In the genomic region with DNA sequence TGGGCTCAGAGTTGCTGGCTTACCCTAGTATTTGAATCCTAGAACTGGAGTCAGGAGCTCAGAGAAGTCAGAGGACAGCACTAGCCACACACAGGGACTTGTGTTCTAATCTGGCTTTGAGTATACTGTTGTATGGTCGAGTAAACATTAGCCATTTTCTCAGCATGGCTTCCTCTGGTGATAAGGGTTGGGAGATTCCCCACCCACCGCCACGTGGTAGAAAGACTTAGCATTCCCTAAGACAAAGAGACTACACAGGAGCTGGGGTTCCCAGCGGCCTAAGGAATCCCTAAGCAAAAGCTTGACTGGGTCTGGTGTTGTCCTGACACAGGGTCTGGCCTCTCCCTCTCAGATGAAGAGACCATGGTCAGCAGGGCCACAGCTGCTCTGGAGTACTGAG, we compare ENCODE assay signal across 12 mouse cellular contexts. TPM values are rescaled to one million over a fixed set of nuclear protein-coding genes. Genes with fewer than 3 reads are reported as not detected.
DNase-seq lines count a peak whose midpoint lies in the region; ATAC-seq and TF ChIP-seq lines count a peak whose summit lies in the region.
"Had no signal": no experiment of that assay in that cellular context is flagged by ENCODE, and none has a peak within 500 bp of the region (broad histone marks: within the 10 kb centered on the region; RNA-seq: fewer than 3 reads in every experiment).

No protein-coding gene starts in this region.

- no peak for TF ChIP-seq CTCF in liver, adult 2 months (IDR thresholded peaks at IDR 0.05; ENCODE audit: low read depth, low read length)

- H3K27me3 ChIP-seq in kidney, embryonic 15.5 days = no peaks in the 10 kb centered on the region
- no peaks in the 10 kb centered on the region for H3K27me3 ChIP-seq in liver, adult 2 months (ENCODE audit: control insufficient read depth, insufficient read depth, low read length)
- H3K27me3 ChIP-seq: midbrain, embryonic 15.5 days had no signal

- no peak for DNase-seq in kidney, adult 9 months
- peak; percentile 35 for DNase-seq in Muller cell, postnatal 12 days (ENCODE audit: inconsistent ontology term)
- DNase-seq in liver, adult 2 months (ENCODE audit: extremely low read depth, low read depth, low spot score) = no peak
- no peak for DNase-seq in retina, embryonic 14.5 days (ENCODE audit: low spot score)
- no peak for DNase-seq in adrenal gland, adult (ENCODE audit: inconsistent age in 2 of 2, low spot score in 1 of 2)
- DNase-seq: cerebellum, postnatal 36 days had no signal

- peaks cover 59% of the 10 kb centered on the region for H3K4me1 ChIP-seq in kidney, embryonic 15.5 days
- peaks cover 47% of the 10 kb centered on the region for H3K4me1 ChIP-seq in brown adipose tissue, adult 24 weeks (ENCODE audit: control insufficient read depth, insufficient read depth, insufficient read length, low read length)
- H3K4me1 ChIP-seq in liver, adult 2 months (ENCODE audit: control insufficient read depth, insufficient read depth, low read length) = peaks cover 4% of the 10 kb centered on the region; the same call in 1 of the 2 replicates

- no peaks in the 10 kb centered on the region for H3K9me3 ChIP-seq in kidney, embryonic 15.5 days (replicated peaks)
- H3K9me3 ChIP-seq: forebrain, embryonic 12.5 days; midbrain, embryonic 15.5 days had no signal

- peak overlapping the region; percentile 77 for H3K27ac ChIP-seq in kidney, embryonic 15.5 days
- peak overlapping the region; percentile 100 for H3K27ac ChIP-seq in brown adipose tissue, adult 24 weeks (replicated peaks; ENCODE audit: low read depth, low read length)
- peak overlapping the region; percentile 85 for H3K27ac ChIP-seq in liver, adult 2 months (replicated peaks; ENCODE audit: insufficient read depth, low read depth, low read length)
- H3K27ac ChIP-seq: forebrain, embryonic 12.5 days; midbrain, embryonic 15.5 days had no signal

- H3K4me3 ChIP-seq in kidney, embryonic 15.5 days (replicated peaks) = no peak overlapping the region
- H3K4me3 ChIP-seq in brown adipose tissue, adult 24 weeks (ENCODE audit: insufficient read depth, low read depth, low read length) = peak overlapping the region; percentile 10; the same call in 1 of the 2 replicates
- H3K4me3 ChIP-seq in liver, adult 2 months (ENCODE audit: insufficient read depth, low read depth, low read length) = no peak overlapping the region
- H3K4me3 ChIP-seq: forebrain, embryonic 12.5 days; midbrain, embryonic 15.5 days had no signal

- TF ChIP-seq POLR2A in liver, adult 2 months (IDR thresholded peaks at IDR 0.05; ENCODE audit: extremely low read depth, insufficient read depth, low read length) = no peak

- H3K36me3 ChIP-seq in kidney, embryonic 15.5 days = no peaks in the 10 kb centered on the region
- H3K36me3 ChIP-seq in liver, adult 2 months (ENCODE audit: control insufficient read depth, insufficient read depth, low read length) = no peaks in the 10 kb centered on the region
- H3K36me3 ChIP-seq: forebrain, embryonic 12.5 days; midbrain, embryonic 15.5 days had no signal

- 63% methylated on average over 4 of the region's 4 CpGs for WGBS in kidney, embryonic 15.5 days
- WGBS in liver, adult 2 months = 71% methylated on average over 4 of the region's 4 CpGs

- no peaks in the 10 kb centered on the region for H3K79me2 ChIP-seq in liver, adult 2 months (ENCODE audit: control insufficient read depth, insufficient read depth, low read length)

- ATAC-seq in kidney, embryonic 15.5 days (replicated peaks; ENCODE audit: low FRiP score) = no peak
- ATAC-seq: midbrain, embryonic 15.5 days had no signal

- no peak overlapping the region for H3K4me2 ChIP-seq in kidney, embryonic 15.5 days
- H3K4me2 ChIP-seq: forebrain, embryonic 12.5 days; midbrain, embryonic 15.5 days had no signal

- no peak overlapping the region for H3K9ac ChIP-seq in kidney, embryonic 15.5 days
- H3K9ac ChIP-seq in liver, adult 2 months (ENCODE audit: low read depth, low read length) = 0 out of 2 replicates have a peak overlapping the region, but pooled peaks have one; percentile 39
- H3K9ac ChIP-seq: forebrain, embryonic 12.5 days; midbrain, embryonic 15.5 days had no signal

RNA-seq across cellular contexts. Expression of gene Egfl7, which starts 3.4 kb away (rescaled TPM):
- polyA plus RNA-seq in kidney, embryonic 15.5 days (2015; fragmentation: Nextera tagmentation; extraction: Ambion mirVana) = 218 and 219 TPM in 2 replicates
- polyA plus RNA-seq in brown adipose tissue, adult 24 weeks (2012; ENCODE audit: insufficient read depth, insufficient read length, missing spikeins) = 75.5 and 80.4 TPM in 2 replicates
- total RNA-seq in liver, adult 2 months (2014; rRNA removed) = 58.6 and 67.0 TPM in 2 replicates
- 60.7 and 90.0 TPM in 2 replicates for polyA plus RNA-seq in liver, adult 2 months (2012; rRNA removed)

RNA-seq across cellular contexts. Expression of gene Gm20532, which starts 10.0 kb away (rescaled TPM):
- not detected in 2 replicates for polyA plus RNA-seq in kidney, embryonic 15.5 days (2015; fragmentation: Nextera tagmentation; extraction: Ambion mirVana)
- polyA plus RNA-seq in brown adipose tissue, adult 24 weeks (2012; ENCODE audit: insufficient read depth, insufficient read length, missing spikeins) = not detected in 2 replicates
- total RNA-seq in liver, adult 2 months (2014; rRNA removed) = not detected in 2 replicates
- not detected in 2 replicates for polyA plus RNA-seq in liver, adult 2 months (2012; rRNA removed)
- total RNA-seq: adrenal gland, postnatal 4 days; left cerebral cortex, postnatal 10 days had no signal
- polyA plus RNA-seq: forebrain, embryonic 12.5 days; midbrain, embryonic 15.5 days had no signal

RNA-seq across cellular contexts. Expression of gene Agpat2, which starts 27.8 kb away (rescaled TPM):
- 41.7 and 47.7 TPM in 2 replicates for polyA plus RNA-seq in kidney, embryonic 15.5 days (2015; fragmentation: Nextera tagmentation; extraction: Ambion mirVana)
- polyA plus RNA-seq in brown adipose tissue, adult 24 weeks (2012; ENCODE audit: insufficient read depth, insufficient read length, missing spikeins) = 2,029 and 2,407 TPM in 2 replicates
- 116 and 153 TPM in 2 replicates for total RNA-seq in liver, adult 2 months (2014; rRNA removed)
- polyA plus RNA-seq in liver, adult 2 months (2012; rRNA removed) = 421 and 511 TPM in 2 replicates

RNA-seq across cellular contexts. Expression of gene Fam69b, which starts 51.8 kb away (rescaled TPM):
- polyA plus RNA-seq in kidney, embryonic 15.5 days (2015; fragmentation: Nextera tagmentation; extraction: Ambion mirVana) = 32.9 and 33.1 TPM in 2 replicates
- 24.4 and 49.4 TPM in 2 replicates for polyA plus RNA-seq in brown adipose tissue, adult 24 weeks (2012; ENCODE audit: insufficient read depth, insufficient read length, missing spikeins)
- total RNA-seq in liver, adult 2 months (2014; rRNA removed) = 0.09 and 0.13 TPM in 2 replicates
- 0.41 and 0.60 TPM in 2 replicates for polyA plus RNA-seq in liver, adult 2 months (2012; rRNA removed)

RNA-seq across cellular contexts. Expression of gene Notch1, which starts 60.0 kb away (rescaled TPM):
- 22.0 and 24.6 TPM in 2 replicates for polyA plus RNA-seq in kidney, embryonic 15.5 days (2015; fragmentation: Nextera tagmentation; extraction: Ambion mirVana)
- polyA plus RNA-seq in brown adipose tissue, adult 24 weeks (2012; ENCODE audit: insufficient read depth, insufficient read length, missing spikeins) = 5.6 and 8.9 TPM in 2 replicates
- total RNA-seq in liver, adult 2 months (2014; rRNA removed) = 6.2 and 13.8 TPM in 2 replicates
- polyA plus RNA-seq in liver, adult 2 months (2012; rRNA removed) = 9.1 and 9.7 TPM in 2 replicates
